Mouse (Mus musculus) left cerebral cortex, postnatal 4 days (tissue): ENCODE data around the gene Lcn11. TPM values are rescaled to one million over a fixed set of nuclear protein-coding genes. Genes with fewer than 3 reads are reported as not detected.
A peak's percentile ranks its signal among the peaks of the same experiment; 100 is the strongest.

Source experiments
- DNase-seq: peaks from one replicate; pipeline ENCODE4 v3.0.0-alpha.2; 2022
- intact Hi-C: fragments of 180-260 bp; cut with DNase I; formaldehyde crosslinking; loops from one replicate; pipeline ENCODE4 v1.15.1; 2025
- total RNA-seq, 2 experiments: library from RNA; stranded (reverse); gene quantifications; 2 replicates each; pipeline ENCODE4 v1.2.3; 2021

The Lcn11 gene
- total RNA-seq, 2 experiments from 2014 or later: not detected

DNA sequence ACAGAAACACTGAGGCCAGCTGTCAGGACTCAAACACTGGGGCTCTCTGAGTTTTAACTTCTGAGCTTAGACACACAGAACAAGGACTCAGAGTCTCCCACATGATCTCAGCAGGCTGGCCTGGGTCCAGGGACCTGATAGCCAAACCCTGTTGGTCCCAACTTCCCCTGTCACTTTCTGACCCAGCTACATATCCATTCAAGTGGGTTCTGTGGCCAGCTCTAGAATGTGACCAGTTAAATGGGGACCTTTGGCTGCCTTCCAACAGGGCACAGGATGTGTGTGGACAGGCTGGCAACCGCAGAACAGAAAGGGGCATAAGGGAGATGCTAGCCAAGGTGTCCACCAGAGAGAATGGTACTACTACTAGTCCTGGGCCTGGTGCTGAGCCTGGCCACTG, 46.0 kb downstream of the Lcn11 start, which contains the start of gene Lcn9:
Gene Lcn9 (plus strand): TSS at position 348 of the 400 bp plus-strand sequence.
- intact Hi-C loops: loop anchor here (10.0 kb wide), 1 partner anchor 948 kb away; no protein-coding TSS in a partner anchor
- DNase-seq: peak; percentile 27

DNA sequence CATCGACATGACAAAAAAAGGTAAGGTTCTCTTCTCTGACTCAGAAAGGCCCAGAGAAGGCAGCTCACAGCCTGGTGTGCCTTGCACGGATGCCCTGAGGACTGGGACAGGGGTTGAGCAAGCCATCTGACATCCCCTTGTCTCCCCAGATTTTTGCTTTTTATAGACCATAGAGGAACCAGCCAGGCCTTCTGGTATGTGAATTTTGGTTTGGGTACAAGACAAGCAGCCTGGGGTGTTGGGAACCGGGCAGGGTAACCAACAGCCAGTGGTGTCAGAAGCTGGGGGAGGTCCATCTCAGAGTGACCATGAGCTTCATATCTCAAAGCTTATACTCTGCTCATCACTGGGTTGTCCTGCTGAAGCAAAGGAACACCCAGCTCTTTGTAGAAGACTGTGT, 47.9 kb downstream of the Lcn11 start:
- intact Hi-C loops: loop anchor here (10.0 kb wide), 1 partner anchor 950 kb away; no protein-coding TSS in a partner anchor
- no peak for DNase-seq

- intact Hi-C loops: loop anchor here (10.0 kb wide), 1 partner anchor 954 kb away; no protein-coding TSS in a partner anchor
- no peak for DNase-seq
Observed at GRCm38 (mm10) chr2:25828344-25828947, 51.6 kb downstream of the Lcn11 start.

Other genes starting within 250 kb of the Lcn11 start
- gene Traf2, start 230.1 kb upstream of the Lcn11 start, total RNA-seq: 1 to 10 TPM; 7.5 to 8.6 TPM
- 100 to 1,000 TPM; 154 to 155 TPM for gene Edf1, start 219.2 kb upstream of the Lcn11 start, total RNA-seq
- gene Mamdc4, start 202.2 kb upstream of the Lcn11 start, total RNA-seq: 1 to 10 TPM; 1.8 to 2.9 TPM
- gene Phpt1, start 201.8 kb upstream of the Lcn11 start, total RNA-seq: 10 to 100 TPM; 77.1 to 79.5 TPM
- 10 to 100 TPM; 49.0 to 59.4 TPM for gene Ajm1, start 195.3 kb upstream of the Lcn11 start, total RNA-seq
- gene Rabl6, start 168.5 kb upstream of the Lcn11 start, total RNA-seq: 10 to 100 TPM; 85.9 to 87.1 TPM
- gene Ccdc183, start 159.3 kb upstream of the Lcn11 start, total RNA-seq: not detected
- 10 to 100 TPM; 21.7 to 27.1 TPM for gene Tmem141, start 155.0 kb upstream of the Lcn11 start, total RNA-seq
- gene Fcna, start 149.0 kb upstream of the Lcn11 start, total RNA-seq: 1 to 10 TPM; 1.0 to 1.6 TPM
- gene Lcn8, start 123.9 kb upstream of the Lcn11 start, total RNA-seq: not detected
- gene Lcn5, start 119.1 kb upstream of the Lcn11 start, total RNA-seq: not detected
- gene Lcn6, start 100.2 kb upstream of the Lcn11 start, total RNA-seq: not detected
- not detected for gene Lcn10, start 94.3 kb upstream of the Lcn11 start, total RNA-seq
- not detected for gene Obp2a, start 77.0 kb upstream of the Lcn11 start, total RNA-seq
- gene Bmyc, start 70.3 kb upstream of the Lcn11 start, total RNA-seq: 10 to 100 TPM; 75.2 to 76.6 TPM
- gene Obp2b, start 40.0 kb upstream of the Lcn11 start, total RNA-seq: not detected
- gene Lcn3, start 11.4 kb upstream of the Lcn11 start, total RNA-seq: not detected
- not detected for gene Gm13539, start 5.2 kb downstream of the Lcn11 start, total RNA-seq
- gene Glt6d1, start 38.8 kb downstream of the Lcn11 start, total RNA-seq: not detected
- gene Lcn9, start 46.1 kb downstream of the Lcn11 start, total RNA-seq: not detected
- gene Sohlh1, start 70.2 kb downstream of the Lcn11 start, total RNA-seq: not detected
- 10 to 100 TPM; 62.7 to 81.2 TPM for gene Kcnt1, start 86.7 kb downstream of the Lcn11 start, total RNA-seq
- gene Camsap1, start 206.3 kb downstream of the Lcn11 start, total RNA-seq: 100 to 1,000 TPM; 195 to 203 TPM
- 10 to 100 TPM; 90.5 to 92.0 TPM for gene Ubac1, start 244.7 kb downstream of the Lcn11 start, total RNA-seq